Mouse (Mus musculus) MEL (cell line): ENCODE data around the gene Gm17631.

Source experiments
- CHD1 ChIP-seq: IDR thresholded peaks from 2 replicates; pipeline ENCODE4 v1.6.1; 2012; ENCODE audit warnings: low read depth, mild to moderate bottlenecking, inconsistent platforms, low read length, improper control_type of control experiment
- CTCF ChIP-seq, 3 experiments: IDR thresholded peaks in 2 of 3; conservative IDR thresholded peaks in 1 of 3; 2 replicates each; pipeline ENCODE4 v1.5.1; 2011 to 2012; ENCODE audit warnings: low read length in 3 of 3, low read depth in 2 of 3, mild to moderate bottlenecking in 2 of 3, improper control_type of control experiment in 1 of 3, inconsistent platforms in 1 of 3, mixed read lengths in 1 of 3, moderate library complexity in 1 of 3; ENCODE audit not compliant: control insufficient read depth in 1 of 3, insufficient read depth in 1 of 3, poor library complexity in 1 of 3, severe bottlenecking in 1 of 3
- EP300 ChIP-seq, 2 experiments: IDR thresholded peaks; 2 replicates each; pipeline ENCODE4 v1.6.1; 2011; ENCODE audit warnings: improper control_type of control experiment in 2 of 2, low read length in 2 of 2, low read depth in 1 of 2, mild to moderate bottlenecking in 1 of 2
- KAT2A ChIP-seq: conservative IDR thresholded peaks from 2 replicates; pipeline ENCODE4 v1.6.1; 2012; ENCODE audit warnings: low read depth, low read length, improper control_type of control experiment, inconsistent platforms
- MAFK ChIP-seq: IDR thresholded peaks from 2 replicates; pipeline ENCODE4 v1.6.1; 2011; ENCODE audit warnings: low read depth, mild to moderate bottlenecking, low read length, improper control_type of control experiment, borderline replicate concordance
- MAX ChIP-seq: IDR thresholded peaks from 2 replicates; pipeline ENCODE4 v1.6.1; 2011; ENCODE audit warnings: low read length, improper control_type of control experiment
- MEF2A ChIP-seq: IDR thresholded peaks from 2 replicates; pipeline ENCODE4 v1.6.1; 2014; ENCODE audit warnings: low read depth, mild to moderate bottlenecking, inconsistent platforms, low read length, improper control_type of control experiment; ENCODE audit not compliant: poor library complexity, insufficient replicate concordance, severe bottlenecking; ENCODE audit errors: extremely low read depth
- MXI1 ChIP-seq: IDR thresholded peaks from 2 replicates; pipeline ENCODE4 v1.6.1; 2011; ENCODE audit warnings: mild to moderate bottlenecking, low read depth, low read length, improper control_type of control experiment
- MYB ChIP-seq: IDR thresholded peaks from 2 replicates; pipeline ENCODE4 v1.6.1; 2011; ENCODE audit warnings: mild to moderate bottlenecking, low read depth, low read length, improper control_type of control experiment
- POLR2A ChIP-seq, 2 experiments: IDR thresholded peaks; 2 replicates each; pipeline ENCODE4 v1.6.1; 2011 to 2012; ENCODE audit warnings: low read length in 2 of 2, mild to moderate bottlenecking in 2 of 2, control low read depth in 1 of 2, improper control_type of control experiment in 1 of 2, low read depth in 1 of 2, moderate library complexity in 1 of 2; ENCODE audit not compliant: control insufficient read depth in 1 of 2, insufficient read depth in 1 of 2, poor library complexity in 1 of 2
- POLR2AphosphoS5 ChIP-seq: IDR thresholded peaks from 2 replicates; pipeline ENCODE4 v1.6.1; 2012; ENCODE audit warnings: low read depth, borderline replicate concordance, mild to moderate bottlenecking, inconsistent platforms, low read length, moderate library complexity, mixed read lengths
- TBP ChIP-seq: IDR thresholded peaks from 2 replicates; pipeline ENCODE4 v1.8.0; 2011; ENCODE audit warnings: low read depth, low read length, improper control_type of control experiment
- TCF12 ChIP-seq: IDR thresholded peaks from 2 replicates; pipeline ENCODE4 v1.6.1; 2014; ENCODE audit warnings: low read depth, mild to moderate bottlenecking, inconsistent platforms, low read length, improper control_type of control experiment, moderate library complexity
- ZC3H11A ChIP-seq: IDR thresholded peaks from 2 replicates; pipeline ENCODE4 v1.6.1; 2012; ENCODE audit warnings: low read depth, mild to moderate bottlenecking, inconsistent platforms, low read length, improper control_type of control experiment

- TF ChIP-seq MYB (no peak), CHD1 (no peak), CTCF (IDR thresholded peaks at IDR 0.05 in 2 of 3, conservative IDR thresholded peaks at IDR 0.05 in 1 of 3; ENCODE audit: control insufficient read depth in 1 of 3, insufficient read depth in 1 of 3, low read depth in 2 of 3, low read length in 3 of 3, poor library complexity in 1 of 3, severe bottlenecking in 1 of 3) (no peak), POLR2A (IDR thresholded peaks at IDR 0.05; ENCODE audit: control insufficient read depth in 1 of 2, insufficient read depth in 1 of 2, low read depth in 1 of 2, low read length in 2 of 2, poor library complexity in 1 of 2) (no peak), EP300 (IDR thresholded peaks at IDR 0.05; ENCODE audit: low read depth in 1 of 2, low read length in 2 of 2) (no peak), MAX (no peak), MXI1 (no peak), MAFK (no peak), MEF2A (no peak), KAT2A (no peak), ZC3H11A (no peak), TBP (no peak), TCF12 (no peak), POLR2AphosphoS5 (no peak)
Observed at GRCm38 (mm10) chr6:129817731-129818130, 44.7 kb upstream of the Gm17631 start.
